Mouse (Mus musculus): ENCODE measurements around the gene Ndufb4.
A peak's percentile ranks its signal among the peaks of the same experiment; 100 is the strongest.
"Not testable (repeated sequence)": the region's sequence is repeated elsewhere in the genome, so short reads cannot be mapped to it uniquely, and the experiment has no call there.

Gene Ndufb4

DNA sequence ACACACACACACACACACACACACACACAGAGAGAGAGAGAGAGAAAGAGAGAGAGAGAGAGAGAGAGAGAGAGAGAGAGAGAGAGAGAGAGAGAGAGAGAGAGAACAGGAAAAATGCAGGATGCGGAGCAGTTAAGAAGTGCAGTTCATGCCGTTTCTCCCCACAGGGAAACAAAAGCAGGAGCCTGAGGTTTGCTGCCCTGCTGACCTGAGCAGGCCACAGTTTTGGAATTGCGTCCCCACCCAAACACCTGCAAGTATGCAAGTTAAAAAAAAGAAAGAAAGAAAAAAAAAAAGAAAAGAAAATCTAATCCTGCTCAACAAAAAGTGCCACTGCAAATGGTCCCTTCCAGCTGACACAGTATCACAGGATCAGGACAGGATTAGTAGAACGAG, 22.4 kb upstream of the Ndufb4 start:
- no peak for DNase-seq

DNA sequence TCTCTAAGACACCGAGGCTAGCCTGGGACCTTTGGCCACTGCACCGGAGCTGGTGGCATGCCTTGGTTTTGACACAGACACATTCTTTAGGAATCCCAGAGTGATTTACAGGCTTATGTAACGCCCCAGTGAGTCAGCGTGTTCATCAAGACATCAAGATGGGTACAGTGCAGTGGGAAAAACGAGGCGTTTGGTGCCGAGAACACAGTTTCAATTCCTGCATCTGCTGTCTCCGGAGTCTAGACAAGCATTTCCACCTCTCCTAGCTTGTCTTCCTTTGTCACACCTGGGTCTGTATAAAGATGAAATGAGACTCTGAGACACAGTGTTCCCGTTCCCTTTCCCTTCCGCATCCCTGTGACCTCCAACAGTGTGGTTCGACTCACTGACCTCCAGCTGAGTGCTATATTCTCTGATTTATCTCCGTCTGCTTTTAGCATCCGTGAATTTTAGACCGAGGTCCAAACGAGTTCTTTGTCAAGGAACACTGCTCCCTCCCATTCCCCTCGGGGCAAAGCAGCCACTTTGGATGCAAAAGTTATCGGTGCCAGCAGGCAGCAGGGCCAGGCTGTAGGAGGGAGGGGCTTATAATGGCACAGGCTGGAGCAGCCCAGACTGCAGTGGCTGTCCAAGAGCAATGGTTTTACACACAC, 21.9 kb upstream of the Ndufb4 start:
- DNase-seq: peak; percentile 54

DNA sequence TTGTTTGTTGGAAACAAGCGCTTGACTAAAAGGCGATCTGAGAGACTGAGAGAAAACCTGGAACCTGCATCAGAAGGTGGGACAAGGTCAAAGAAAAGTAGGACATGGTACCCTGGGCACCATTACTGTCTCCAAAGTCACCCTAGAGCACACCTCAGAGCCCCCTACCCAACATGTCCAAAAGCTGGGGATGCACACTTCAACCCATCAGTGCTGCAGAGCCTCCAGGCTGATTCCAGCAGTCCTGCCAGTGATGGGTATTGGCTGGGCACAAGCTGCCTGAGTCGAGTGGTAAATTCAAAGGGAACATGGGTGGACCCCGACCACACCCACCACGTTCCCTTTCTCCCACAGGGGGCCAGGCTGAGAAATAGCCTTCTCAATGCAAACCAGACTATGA, 21.1 kb upstream of the Ndufb4 start:
- no peak for DNase-seq

DNA sequence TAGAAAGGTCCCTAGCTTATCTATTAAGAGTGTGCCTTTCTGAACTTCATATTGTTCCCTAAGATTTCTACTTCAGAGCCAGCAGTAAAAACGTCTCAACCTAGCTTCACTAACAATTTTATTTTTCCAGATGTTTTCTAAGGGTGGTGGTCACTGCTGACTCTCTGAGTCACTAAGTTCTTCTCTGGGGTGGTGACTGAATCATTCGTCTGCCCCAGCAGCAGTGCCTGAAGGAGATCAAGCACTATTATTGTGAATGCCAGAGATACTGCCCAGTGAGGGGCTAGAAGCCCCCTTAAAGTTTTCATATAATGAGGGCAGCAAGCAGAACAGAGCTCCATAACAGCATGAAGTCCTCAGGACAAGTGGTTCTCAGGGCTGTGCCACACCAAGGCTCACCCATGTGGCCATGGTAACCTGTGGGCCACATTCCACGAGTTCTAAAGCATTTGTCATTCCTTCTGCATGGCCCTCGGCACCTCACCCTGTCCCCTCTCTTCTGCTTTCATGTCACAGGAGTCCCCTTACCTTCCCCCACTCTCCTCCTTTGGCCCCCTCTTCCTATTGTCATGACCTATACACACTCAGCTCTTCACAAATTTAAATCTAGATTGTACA, 16.5 kb upstream of the Ndufb4 start:
- no peak for DNase-seq

DNA sequence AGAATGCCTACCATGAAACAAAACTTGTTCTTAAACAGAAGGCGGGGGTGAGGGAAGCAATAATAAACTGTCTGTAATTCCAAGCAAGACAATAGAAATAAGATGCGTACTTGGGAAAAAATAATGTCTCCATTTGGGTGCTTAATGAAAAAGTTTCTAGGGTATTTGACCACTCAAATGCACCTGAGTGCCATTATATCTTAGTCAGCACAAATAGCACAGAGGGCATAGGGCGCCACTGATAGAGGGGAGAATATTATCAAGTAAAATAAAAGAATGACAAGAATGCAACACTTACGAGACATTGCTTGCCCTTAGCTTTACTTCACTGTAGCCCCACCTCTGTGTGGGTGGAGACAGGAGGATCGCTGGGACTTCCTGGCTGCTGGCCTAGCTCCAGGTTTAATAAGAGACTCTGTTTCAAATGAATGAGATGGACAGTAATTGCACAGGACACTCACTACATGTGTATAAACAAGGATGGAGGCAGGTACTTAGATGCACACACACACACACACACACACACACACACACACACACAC, 11.2 kb upstream of the Ndufb4 start:
- no peak for DNase-seq

DNA sequence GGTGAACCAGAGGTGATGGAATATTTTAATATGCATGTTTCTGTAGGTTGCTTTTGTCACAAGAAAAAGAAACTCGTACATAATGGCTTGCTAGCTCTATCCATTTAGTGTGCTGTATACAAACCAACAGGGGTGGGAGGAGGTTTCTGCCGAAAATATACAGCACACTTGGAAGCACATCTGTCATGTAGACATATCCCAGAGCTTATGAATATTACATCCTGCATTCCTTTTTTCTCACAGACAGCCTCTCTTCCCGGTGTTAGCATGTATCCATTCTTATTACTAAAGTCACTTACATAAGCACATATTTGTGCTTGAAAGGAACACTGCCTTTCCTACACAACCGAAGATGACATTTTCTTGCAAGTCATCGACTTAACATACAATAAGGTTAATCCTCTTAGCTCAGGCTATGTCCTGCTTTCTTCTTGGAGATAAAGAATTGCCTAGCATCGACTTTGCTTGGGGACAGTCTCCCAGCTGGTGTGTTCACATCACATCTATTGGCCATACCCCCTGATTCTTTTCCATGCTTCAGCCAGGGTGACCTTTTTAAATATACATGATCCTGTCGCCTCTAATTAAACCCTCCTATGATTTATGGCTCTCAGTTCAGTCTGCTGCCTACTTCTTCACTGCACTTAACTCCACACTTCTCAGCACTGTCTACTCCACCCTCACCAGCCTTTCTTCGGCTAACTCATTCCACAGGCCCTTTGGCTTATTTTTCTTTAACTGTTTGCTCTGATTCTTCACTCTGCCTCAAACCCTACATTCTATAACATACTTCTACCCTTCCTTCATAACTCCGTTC, 9.6 kb upstream of the Ndufb4 start:
- DNase-seq: no peak

DNA sequence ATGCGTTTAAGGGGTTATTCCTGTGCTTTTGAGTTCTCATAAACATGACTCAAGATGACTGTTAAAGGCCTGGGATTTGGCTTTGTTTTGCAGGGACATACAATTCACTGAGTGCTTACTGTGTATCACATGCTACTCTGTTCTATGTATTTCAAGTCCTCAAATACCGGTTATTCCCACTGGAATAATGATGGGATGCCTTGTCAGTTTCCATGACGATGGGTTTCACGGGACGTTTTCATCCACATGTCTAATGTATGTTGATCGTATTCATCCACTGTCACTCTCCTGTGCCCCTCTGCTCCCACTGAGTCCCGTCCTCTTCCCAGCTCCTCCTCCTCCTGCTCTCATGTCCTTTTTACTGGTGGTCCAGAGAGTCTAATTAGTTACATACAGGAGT, 2.5 kb upstream of the Ndufb4 start:
- no peak for DNase-seq

DNA sequence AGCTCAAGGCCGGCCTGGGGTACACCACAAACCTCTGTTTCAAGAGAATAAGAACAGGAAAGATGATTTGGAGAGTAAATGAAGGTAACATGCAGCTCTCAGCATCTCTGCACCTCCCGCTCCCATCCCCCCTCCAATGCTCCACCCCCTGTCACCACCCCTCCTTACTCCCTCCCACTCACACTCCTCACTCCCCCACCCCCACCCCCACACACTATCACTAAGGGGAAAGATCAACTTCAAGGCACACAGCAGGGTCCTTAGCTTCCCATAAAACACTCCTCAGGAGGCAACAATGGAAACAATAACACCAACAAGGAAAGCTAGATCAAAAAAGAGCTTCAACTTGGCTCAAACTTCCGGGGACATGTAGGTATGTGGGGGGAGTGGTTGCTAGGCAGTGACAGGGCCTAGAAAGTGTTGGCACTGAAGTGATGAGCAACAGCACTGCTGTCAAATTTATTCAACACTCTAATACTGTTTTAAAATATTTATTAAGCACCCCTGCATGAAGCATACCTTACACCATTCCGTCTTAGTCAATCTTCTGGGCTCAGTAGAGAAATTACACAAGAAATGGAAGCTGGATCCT, 1.6 kb upstream of the Ndufb4 start:
- no peak for DNase-seq

DNA sequence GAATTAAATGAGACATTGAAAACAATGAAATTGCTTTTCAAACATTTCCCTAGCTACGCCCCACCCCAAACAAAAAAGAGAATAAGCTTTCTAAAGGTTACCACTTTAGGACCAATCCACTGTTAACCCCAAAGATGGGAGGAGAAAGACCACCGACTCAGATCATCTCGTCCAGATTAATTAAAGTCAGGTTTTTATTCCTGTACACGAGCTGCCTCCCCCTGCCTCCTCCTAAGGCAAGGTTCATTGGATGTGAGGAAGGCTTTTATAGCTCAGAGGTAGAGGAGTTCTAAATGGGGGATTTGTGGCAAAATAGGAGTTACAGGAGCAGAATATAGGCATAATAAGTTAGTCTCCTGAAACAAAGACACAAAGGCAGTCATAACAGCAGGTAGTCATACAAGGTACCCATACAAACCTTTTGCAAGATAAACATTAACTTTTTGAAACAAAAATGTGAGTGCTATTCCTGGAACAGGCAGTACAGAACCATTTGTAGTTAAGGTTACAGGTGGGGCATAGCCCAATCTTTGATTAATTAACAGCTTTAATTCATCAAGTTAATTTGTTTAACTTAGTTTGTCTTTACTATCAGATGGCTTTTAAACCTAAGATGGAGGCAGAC, 690 bp upstream of the Ndufb4 start:
- DNase-seq: no peak

DNA sequence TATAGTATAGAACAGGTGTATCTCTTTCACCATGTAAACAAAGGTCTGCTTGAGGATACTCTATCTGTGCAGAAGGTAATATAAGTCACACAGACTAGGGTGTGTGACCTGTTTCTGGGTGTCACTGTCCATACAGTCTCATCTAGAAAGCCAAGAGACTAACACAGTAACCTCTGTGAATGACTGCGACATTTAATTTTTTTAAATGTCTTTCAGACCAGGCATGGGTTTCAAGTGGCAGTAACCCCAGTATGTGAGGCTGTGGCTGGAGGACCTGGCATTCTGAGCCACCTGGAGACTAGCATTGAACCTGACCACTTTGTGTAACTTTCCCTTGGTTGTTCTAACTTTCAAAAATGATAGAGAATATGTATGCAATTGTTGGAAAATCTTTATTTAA, 1.2 kb downstream of the Ndufb4 start:
- DNase-seq: no peak

DNA sequence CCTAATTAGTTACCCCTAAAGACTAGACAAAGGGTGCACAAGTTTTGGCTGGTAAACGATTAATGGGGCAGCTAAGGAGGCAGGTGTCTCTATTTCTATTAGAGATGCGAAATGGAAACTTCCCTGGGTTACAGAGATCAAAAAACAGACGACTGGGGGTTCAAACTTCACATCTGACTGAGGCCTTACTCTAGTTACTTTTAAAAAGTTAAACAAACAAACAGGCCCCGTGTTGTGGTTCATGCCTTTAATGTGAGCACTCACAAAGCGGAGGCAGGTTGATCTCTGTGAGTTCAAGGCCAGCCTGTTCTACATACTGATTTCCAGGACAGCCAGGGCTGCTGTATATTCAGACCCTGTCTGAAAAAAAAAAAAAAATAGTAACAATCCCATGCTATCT, 1.6 kb downstream of the Ndufb4 start:
- no peak for DNase-seq

DNA sequence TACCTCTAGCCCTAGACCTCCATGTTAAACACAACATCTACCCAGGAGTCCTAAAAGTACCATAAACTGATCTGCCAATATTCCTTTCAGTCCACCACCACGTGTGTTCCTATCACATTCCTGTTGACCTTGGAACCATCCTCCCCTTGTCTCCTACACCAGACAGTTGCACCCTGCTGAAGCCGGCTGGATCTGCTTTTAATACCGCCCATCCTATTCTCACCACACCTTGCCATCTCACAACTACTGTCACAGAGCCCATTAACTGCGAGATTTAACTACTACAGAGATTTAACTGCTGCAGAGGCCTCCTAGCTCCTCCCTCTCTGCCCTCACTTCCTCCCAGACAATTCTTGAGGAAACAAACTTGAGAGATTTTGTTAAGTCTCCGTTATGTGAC, 2.8 kb downstream of the Ndufb4 start:
- no peak for DNase-seq

DNA sequence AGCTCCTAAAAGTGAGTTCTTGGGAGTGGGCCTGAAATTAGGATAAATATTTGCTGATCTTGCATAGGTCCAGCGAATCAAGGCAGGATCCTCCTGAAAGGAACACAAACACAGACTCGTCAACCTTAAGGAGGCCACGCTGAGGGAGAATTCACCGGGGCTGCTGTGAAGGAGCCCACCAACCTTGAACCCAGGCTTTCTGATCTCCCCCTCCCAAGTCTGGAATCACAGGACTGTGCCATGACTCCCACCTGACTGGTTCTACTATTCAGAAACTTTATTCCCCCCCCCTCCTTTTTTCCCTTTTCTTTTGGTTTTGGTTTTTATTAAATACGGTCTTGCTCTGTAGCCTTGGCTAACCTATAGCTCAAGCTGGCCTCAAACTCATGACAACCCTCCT, 5.2 kb downstream of the Ndufb4 start:
- DNase-seq: no peak

DNA sequence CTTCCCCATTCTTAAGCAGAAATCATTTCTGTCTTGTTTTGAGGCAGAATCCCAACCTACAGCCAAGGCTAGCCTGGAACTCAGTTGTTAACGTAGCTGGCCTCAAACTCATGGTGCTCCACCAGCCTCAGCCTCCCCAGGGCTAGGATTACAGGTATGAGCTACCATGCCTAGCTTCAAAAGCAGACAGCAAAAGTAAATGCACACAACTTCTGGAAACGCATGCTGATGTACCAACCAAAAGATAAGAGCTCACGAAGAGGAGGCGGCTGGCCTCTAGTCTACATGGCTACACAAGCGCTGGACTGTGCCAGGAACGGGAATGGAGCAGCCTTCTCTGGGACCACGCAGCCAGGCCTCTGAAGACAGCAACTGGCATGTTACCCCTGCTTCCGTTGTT, 6.3 kb downstream of the Ndufb4 start:
- DNase-seq: no peak

DNA sequence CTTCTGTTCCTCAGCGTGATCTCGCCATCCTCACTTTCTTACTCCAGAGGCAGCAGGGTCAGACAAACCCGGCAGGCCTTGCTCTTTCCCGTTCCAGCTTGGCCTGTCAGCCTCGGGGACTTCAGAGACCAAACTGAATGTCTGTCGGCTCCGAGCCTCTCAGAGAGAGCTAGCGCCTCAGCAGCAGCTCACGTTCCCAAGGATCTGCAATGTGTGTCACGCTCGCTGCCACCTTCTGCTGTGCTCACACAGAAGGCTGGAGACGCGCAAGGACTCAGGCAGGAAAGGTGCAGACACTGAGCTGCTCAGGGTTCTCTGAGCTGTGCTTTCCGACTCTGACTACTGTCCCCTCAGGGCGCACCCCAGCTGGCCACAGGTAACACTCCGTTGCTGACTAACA, 7.2 kb downstream of the Ndufb4 start:
- DNase-seq: no peak

DNA sequence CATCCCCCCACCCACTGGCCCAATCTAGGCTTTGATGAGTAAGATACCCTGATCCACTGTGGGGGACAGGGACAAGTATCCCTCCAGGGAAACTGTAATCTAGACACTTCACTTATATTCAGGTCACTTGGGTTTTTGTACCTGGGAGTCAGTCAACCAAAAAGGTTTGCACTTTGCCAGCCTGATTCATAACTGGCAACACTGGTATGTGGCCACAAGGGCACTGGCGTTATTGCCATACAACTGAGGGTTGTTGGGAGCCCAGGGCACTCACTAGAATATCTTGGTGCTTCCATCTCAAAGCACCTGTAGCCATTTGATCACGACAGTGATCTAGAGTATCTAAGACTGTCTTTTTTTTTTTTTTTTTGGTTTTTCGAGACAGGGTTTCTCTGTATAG, 8.5 kb downstream of the Ndufb4 start:
- no peak for DNase-seq

DNA sequence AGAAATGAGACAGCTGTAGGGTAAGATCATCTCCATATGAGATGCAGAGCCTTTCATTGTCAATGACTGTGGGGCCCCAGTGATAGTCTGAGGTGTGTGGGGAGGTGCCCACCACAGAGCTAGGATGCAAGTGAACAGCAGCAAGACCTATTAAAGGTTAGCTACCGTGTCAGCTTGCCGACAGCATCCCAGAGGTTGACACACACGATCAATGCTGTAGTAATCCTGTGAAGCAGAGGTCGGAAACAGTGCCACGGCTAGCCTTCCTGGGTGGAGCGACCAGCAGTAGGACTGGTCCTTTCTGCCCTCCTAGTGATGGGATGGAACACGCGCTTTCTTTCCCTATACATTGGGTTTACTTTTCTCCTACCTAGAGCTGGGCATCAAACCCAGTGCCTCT, 9.0 kb downstream of the Ndufb4 start:
- DNase-seq: no peak

DNA sequence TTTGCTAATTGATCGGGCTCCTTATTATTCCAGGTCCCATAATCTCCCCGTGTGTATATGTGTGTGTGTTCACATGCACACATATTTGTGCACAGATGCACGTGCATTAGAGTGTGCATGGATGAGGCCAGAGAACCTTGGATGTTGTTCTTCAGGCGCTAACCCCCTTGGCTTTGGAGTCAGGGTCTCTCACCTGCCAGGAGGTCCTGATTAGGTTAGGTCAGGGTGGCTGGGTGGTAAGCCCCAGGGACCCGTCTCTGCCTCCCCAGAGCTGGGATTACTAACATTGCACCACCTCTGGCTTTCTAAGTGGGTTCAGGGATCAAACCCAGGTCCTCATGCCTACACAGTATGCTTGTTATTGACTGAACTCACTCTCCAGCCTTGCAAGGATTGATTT, 9.8 kb downstream of the Ndufb4 start:
- DNase-seq: no peak

DNA sequence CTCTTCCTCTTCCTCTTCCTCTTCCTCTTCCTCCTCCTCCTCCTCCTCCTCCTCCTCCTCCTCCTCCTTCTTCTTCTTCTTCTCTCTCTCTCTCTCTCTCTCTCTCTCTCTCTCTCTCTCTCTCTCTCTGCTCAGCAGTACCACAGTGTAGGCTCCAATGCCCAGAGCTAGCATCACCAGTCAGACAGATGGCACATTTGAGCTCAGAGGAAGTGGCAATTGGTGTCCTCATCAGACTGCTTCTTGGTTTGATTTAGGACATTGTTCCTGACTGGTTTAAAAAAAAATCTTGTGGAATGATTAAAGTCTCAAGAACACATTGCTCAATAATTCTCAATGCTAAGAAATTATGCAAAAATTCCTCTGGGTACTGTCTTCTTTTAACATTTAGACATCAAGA, 13.7 kb downstream of the Ndufb4 start:
- not testable (repeated sequence) for DNase-seq

DNA sequence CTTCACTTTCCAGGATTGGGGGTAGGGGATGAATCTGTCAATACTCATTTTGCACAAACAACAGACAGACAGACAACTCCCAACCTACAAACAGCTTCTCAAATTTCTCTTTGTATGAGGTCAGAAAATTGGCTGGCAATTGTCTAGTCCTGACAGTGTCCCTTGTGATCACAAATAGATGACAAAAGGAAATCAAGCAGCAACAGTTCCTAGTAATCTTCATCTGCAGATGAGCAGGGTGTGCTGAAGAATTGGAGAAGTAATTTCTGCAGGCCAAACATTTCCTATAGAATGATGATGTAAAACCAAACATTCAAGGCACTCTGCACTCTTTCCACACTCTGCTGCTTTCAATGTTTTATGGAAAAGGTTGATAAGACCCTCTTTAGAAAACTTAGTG, 16.5 kb downstream of the Ndufb4 start:
- no peak for DNase-seq

DNA sequence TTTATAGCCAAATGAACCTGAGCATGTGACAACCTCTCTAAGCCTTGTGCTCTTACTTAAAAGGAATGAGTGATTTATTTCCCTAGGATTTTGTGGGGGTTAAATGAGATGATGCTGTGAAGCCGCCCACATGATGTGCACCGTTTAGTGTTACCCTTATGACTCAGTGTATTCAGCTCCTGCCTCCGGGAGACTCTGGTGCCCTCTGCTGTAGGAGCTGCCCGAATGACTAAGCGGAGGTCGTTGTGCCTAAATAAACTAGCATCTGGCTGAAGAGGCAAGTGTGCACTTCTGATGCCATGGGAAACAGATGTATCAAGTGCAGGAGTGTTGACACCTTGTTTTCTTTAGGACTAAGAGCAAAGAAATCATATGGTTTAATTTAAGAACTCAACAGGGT, 18.1 kb downstream of the Ndufb4 start:
- no peak for DNase-seq

DNA sequence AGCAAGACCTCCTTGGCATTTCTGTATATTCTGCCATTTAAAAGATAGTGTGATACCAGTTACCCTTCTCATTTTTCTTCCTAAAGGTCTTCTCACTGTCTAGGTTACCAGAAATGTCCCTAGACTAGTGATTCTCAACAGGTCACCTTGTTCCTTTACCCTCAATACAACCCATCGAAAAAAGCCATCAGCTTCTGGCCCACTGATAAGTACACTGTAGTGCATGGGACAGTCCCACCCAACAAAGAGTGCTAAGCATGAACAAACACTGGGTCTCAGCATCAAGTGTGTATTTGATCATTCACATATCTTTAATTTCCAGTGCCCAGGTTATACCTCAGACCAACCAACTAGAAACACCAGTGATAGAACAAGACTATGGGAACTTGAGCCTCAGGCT, 19.2 kb downstream of the Ndufb4 start:
- no peak for DNase-seq

DNA sequence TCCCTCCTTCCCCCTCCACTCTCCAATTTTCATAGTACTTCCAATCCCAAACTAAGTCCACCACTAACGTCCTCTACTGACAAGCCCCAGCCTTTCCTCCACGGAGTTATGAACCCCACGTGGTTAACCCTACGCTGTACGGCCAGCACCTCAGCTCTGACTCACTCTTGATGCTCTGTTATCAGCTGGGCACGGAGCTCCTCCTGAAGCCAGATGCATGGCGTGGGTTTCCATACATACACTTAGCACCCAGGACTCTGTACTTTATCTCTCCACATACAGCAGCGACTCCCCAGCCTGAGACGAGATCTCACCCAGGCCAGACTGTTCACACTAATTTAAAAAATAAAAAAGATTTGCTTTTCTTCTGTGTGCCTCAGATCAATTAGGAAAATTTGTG, 19.7 kb downstream of the Ndufb4 start:
- DNase-seq: no peak
